Mouse (Mus musculus): Measurements from ENCODE around the gene Wwtr1.

Wwtr1 gene

GRCm38 (mm10) chr3:57448445-57448844 lies 127.3 kb downstream of the Wwtr1 start:
- peak; percentile 81 for DNase-seq (ENCODE audit: low spot score)

DNA sequence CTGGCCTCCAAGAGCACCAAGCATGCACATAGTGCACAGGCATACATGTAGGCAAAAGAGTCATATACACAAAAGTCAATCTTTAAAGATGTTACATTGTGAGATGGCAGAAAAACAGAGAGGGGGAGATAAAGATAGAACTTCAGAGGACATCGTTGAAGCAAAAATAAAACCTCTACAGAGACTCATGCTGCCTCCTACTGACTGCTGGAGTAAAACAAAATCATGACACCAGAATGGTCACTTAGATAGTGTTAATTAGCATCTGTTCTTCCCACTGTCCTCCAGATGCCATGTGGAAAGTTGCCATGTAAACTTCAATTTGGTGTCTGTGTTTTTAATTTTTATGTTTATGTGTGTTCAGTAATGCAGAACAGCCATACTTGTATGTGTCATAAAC lies 127.8 kb downstream of the Wwtr1 start:
- DNase-seq (ENCODE audit: low spot score) = no peak

DNA sequence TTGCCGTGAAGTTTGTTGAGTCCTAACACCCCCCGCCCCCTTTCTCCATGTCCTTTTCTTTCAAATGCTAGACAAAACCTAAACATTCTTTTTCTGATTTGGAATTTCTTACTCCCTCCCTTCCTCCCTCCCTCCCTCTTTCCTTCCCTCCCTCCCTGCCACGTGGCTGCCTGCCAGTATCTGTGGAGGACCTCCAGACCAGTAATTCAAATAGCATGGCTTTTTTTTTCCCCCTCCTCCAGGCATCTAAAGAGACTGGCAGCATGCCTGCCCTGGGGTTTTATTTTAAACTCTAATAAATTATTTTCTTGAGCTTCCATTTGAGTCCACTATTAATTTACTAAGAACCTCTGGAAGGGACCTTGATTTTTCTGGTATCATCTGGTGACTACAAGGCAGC lies 130.0 kb downstream of the Wwtr1 start:
- peak; percentile 24 for DNase-seq (ENCODE audit: low spot score)

DNA sequence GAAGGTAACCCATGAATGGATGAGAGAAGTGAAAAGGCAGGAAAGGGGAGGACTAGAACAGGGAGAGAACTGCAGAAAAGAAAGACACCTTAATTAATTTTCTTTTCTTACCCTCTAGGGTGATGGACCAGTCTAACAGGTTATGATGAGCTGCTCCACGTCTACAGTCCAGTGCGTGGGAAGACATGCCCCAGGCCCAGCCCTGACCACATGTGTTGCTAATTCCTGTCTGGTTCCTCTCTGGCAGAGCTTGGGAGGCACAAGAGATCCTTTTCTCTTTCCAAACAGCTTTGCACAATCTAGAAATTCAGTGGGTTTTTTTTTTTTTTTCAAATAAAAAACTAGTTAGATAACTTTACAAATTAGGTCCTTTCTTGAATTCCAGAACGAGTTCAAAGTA lies 134.8 kb downstream of the Wwtr1 start:
- DNase-seq (ENCODE audit: low spot score) = no peak

DNA sequence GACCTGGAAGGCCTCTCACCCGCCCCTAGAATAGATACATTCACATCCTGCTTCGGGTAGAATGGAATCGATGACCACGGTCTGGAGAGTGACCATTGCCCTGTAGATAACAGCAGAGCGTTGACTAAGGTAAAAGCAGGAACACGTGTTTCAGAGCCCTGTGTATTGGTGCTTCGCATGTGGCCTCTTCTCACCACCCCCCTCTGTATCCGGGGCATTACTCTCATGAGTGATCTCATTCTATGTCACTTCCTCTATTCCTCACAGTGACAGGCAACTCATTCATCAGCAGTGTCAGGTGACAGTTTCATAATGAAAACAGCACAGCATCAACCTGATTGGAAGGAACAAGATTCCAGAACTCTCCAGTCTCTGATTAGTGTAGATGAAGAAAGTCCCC lies 140.3 kb downstream of the Wwtr1 start:
- no peak for DNase-seq (ENCODE audit: low spot score)

GRCm38 (mm10) chr3:57431706-57432105 lies 144.0 kb downstream of the Wwtr1 start:
- no peak for DNase-seq (ENCODE audit: low spot score)

DNA sequence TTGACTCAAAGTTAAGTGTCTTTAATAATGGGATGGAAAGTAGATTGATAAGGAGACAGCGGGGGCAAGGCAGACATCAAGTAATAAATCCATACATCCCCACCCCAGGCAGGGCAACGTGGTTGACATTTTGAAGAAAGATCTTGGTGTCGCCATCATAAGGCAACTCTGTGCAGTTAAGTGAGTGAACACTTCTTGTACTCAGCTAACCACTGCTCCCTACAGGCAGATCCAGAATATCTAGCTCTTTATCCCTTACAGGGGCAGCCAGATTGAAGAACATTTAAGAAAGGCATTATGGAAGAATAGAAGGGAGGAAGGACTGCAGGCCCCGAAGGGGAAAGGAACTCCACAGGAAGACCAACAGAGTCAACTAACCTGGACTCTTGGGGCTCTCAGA lies 146.2 kb downstream of the Wwtr1 start:
- DNase-seq (ENCODE audit: low spot score) = no peak

GRCm38 (mm10) chr3:57428682-57429464 lies 146.8 kb downstream of the Wwtr1 start:
- no peak for DNase-seq (ENCODE audit: low spot score)

DNA sequence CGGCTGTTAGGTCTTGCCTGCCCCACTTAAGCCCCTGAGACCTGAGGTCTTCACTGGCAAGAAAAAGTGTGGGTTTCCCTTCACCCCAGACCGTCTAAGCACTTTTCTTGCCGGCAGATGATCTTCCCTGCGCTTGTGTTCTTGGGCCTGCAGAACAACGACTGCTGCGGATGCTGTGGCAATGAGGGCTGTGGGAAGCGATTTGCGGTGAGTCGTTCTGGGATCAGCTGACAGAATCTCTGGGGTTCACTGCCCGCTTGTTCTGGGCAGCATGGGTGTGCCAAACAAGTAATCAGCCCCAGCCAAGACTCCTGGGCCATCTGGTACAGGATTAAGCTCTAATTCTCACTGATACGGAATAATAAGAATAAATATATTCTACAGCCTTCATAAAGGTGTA lies 149.4 kb downstream of the Wwtr1 start:
- no peak for DNase-seq (ENCODE audit: low spot score)

DNA sequence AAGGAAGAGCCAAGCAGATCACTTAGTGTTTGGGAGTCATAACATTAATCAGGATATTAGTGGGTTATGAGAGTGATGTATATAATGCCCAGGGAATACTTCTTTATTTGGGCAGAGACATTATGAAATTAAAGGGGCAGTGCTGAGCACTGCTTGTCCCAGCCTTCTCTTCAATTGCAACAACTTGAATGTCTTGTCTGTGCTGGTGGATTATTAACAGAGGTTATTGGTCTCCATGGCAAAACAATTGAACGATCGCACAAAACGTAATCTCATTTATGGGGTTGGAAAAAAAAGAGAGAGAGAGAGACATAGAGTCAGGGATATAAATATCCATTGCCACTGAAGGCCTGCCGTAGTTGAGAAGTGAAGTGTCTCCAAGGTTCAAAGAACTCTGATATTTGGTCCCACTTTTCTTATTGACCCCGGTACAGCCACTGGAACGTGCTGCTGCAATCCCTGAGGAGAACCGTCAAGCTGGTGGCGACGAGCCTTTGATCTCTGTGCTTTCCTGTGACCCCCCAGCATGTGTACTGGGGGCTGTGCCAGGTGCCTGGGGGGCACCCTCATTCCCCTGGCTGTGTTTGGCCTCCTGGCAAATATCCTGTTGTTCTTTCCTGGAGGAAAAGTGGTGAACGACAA lies 150.5 kb downstream of the Wwtr1 start, which contains the start of gene Tm4sf4:
TSS of gene Tm4sf4 (plus strand) at position 226 of the 642 bp plus-strand sequence.
- DNase-seq (ENCODE audit: low spot score) = no peak

- no peak for DNase-seq (ENCODE audit: low spot score)
Measured at GRCm38 (mm10) chr3:57420660-57421059, 155.1 kb downstream of the Wwtr1 start.

GRCm38 (mm10) chr3:57420233-57420632 lies 155.5 kb downstream of the Wwtr1 start:
- no peak for DNase-seq (ENCODE audit: low spot score)

- DNase-seq (ENCODE audit: low spot score) = no peak
Measured at GRCm38 (mm10) chr3:57411535-57411934, 164.2 kb downstream of the Wwtr1 start.

All from urinary bladder, postnatal 14 days (tissue).